Mouse (Mus musculus): ENCODE results near the gene Asb8. TPM values are rescaled to one million over a fixed set of nuclear protein-coding genes. Genes with fewer than 3 reads are reported as not detected.

Asb8 gene
- polyA plus RNA-seq, 1 experiment from 2014 or later, result 47.7 TPM

- no peaks in the 10 kb centered on the region for H3K27me3 ChIP-seq
- in situ Hi-C loops (cut with MboI; ENCODE audit: low pct_unique_long_range_greater_than_20kb), result no loop called here
Measured at GRCm38 (mm10) chr15:98131001-98131400, 34.4 kb downstream of the Asb8 start.

GRCm38 (mm10) chr15:98120831-98121230 lies 44.6 kb downstream of the Asb8 start:
- POLR2A ChIA-PET, result no interaction called here

More at GRCm38 (mm10) chr15:98131001-98131400, 34.4 kb downstream of the Asb8 start:
- CTCF ChIA-PET, result interaction anchor here (0.9 kb wide), 1 partner anchor 10 kb away, joined by 4 read pairs; no protein-coding TSS in a partner anchor
- no peak for ATAC-seq
- DNase-seq (ENCODE audit: low read depth, low spot score), result no peak
- POLR2A ChIA-PET, result no interaction called here
- TF ChIP-seq CTCF (IDR thresholded peaks at IDR 0.05), result no peak

GRCm38 (mm10) chr15:98119363-98119762 lies 46.1 kb downstream of the Asb8 start:
- ChIA-PET POLR2A (interaction anchor here (0.7 kb wide), 1 partner anchor 9 kb away, joined by 3 read pairs; no protein-coding TSS in a partner anchor), CTCF (interaction anchor here (0.9 kb wide), 1 partner anchor 13 kb away, joined by 3 read pairs; no protein-coding TSS in a partner anchor)
- DNase-seq (ENCODE audit: low read depth, low spot score), result no peak
- H3K27me3 ChIP-seq, result no peaks in the 10 kb centered on the region
- in situ Hi-C loops (cut with MboI; ENCODE audit: low pct_unique_long_range_greater_than_20kb), result no loop called here
- no peak for TF ChIP-seq CTCF (IDR thresholded peaks at IDR 0.05)
- ATAC-seq, result no peak

More at GRCm38 (mm10) chr15:98120831-98121230, 44.6 kb downstream of the Asb8 start:
- CTCF ChIA-PET, result no interaction called here
- in situ Hi-C loops (cut with MboI; ENCODE audit: low pct_unique_long_range_greater_than_20kb), result no loop called here
- ATAC-seq (no peak), DNase-seq (ENCODE audit: low read depth, low spot score) (no peak)
- H3K27me3 ChIP-seq, result no peaks in the 10 kb centered on the region
- TF ChIP-seq CTCF (IDR thresholded peaks at IDR 0.05), result no peak

- DNase-seq (ENCODE audit: low read depth, low spot score) (no peak), ATAC-seq (no peak)
- no peaks in the 10 kb centered on the region for H3K27me3 ChIP-seq
- in situ Hi-C loops (cut with MboI; ENCODE audit: low pct_unique_long_range_greater_than_20kb), result no loop called here
- TF ChIP-seq CTCF (IDR thresholded peaks at IDR 0.05), result no peak
- ChIA-PET CTCF (no interaction called here), POLR2A (no interaction called here)
Measured at GRCm38 (mm10) chr15:98116287-98116686, 49.1 kb downstream of the Asb8 start.

GRCm38 (mm10) chr15:98115779-98116163 lies 49.7 kb downstream of the Asb8 start:
- no peak for TF ChIP-seq CTCF (IDR thresholded peaks at IDR 0.05)
- DNase-seq (ENCODE audit: low read depth, low spot score) (no peak), ATAC-seq (no peak)
- H3K27me3 ChIP-seq, result no peaks in the 10 kb centered on the region
- POLR2A ChIA-PET, result no interaction called here
- in situ Hi-C loops (cut with MboI; ENCODE audit: low pct_unique_long_range_greater_than_20kb), result no loop called here
- CTCF ChIA-PET, result no interaction called here

- CTCF ChIA-PET, result interaction anchor here (0.9 to 1.4 kb wide), 3 partner anchors 20 to 38 kb away, joined by 3 read pairs; no protein-coding TSS in a partner anchor
- DNase-seq (ENCODE audit: low read depth, low spot score) (no peak), ATAC-seq (no peak)
- in situ Hi-C loops (cut with MboI; ENCODE audit: low pct_unique_long_range_greater_than_20kb), result no loop called here
- no peak for TF ChIP-seq CTCF (IDR thresholded peaks at IDR 0.05)
- POLR2A ChIA-PET, result no interaction called here
- H3K27me3 ChIP-seq, result no peaks in the 10 kb centered on the region
Measured at GRCm38 (mm10) chr15:98114852-98115778, 50.3 kb downstream of the Asb8 start.

GRCm38 (mm10) chr15:98114098-98114851 lies 51.1 kb downstream of the Asb8 start:
- CTCF ChIA-PET, result interaction anchor here (0.9 to 1.4 kb wide), 4 partner anchors 14 to 39 kb away, joined by 3 read pairs; no protein-coding TSS in a partner anchor
- DNase-seq (ENCODE audit: low read depth, low spot score) (no peak), ATAC-seq (no peak)
- in situ Hi-C loops (cut with MboI; ENCODE audit: low pct_unique_long_range_greater_than_20kb), result no loop called here
- TF ChIP-seq CTCF (IDR thresholded peaks at IDR 0.05), result no peak
- POLR2A ChIA-PET, result interaction anchor here (1.0 kb wide), 1 partner anchor 15 kb away, joined by 3 read pairs; no protein-coding TSS in a partner anchor
- H3K27me3 ChIP-seq, result no peaks in the 10 kb centered on the region

GRCm38 (mm10) chr15:98111791-98112190 lies 53.6 kb downstream of the Asb8 start:
- DNase-seq (ENCODE audit: low read depth, low spot score) (no peak), ATAC-seq (no peak)
- no peaks in the 10 kb centered on the region for H3K27me3 ChIP-seq
- ChIA-PET CTCF (no interaction called here), POLR2A (no interaction called here)
- in situ Hi-C loops (cut with MboI; ENCODE audit: low pct_unique_long_range_greater_than_20kb), result no loop called here
- no peak for TF ChIP-seq CTCF (IDR thresholded peaks at IDR 0.05)

GRCm38 (mm10) chr15:98108297-98109152 lies 56.9 kb downstream of the Asb8 start:
- no peak for TF ChIP-seq CTCF (IDR thresholded peaks at IDR 0.05)
- peaks cover 5% of the 10 kb centered on the region for H3K27me3 ChIP-seq
- POLR2A ChIA-PET, result interaction anchor here (1.0 to 1.7 kb wide), 4 partner anchors 16 to 31 kb away, joined by 3 to 7 read pairs (median 5); partner anchors contain the start of genes Pfkm and Senp1
- CTCF ChIA-PET, result interaction anchor here (2.5 kb wide), 1 partner anchor 11 kb away, joined by 5 read pairs; no protein-coding TSS in a partner anchor
- in situ Hi-C loops (cut with MboI; ENCODE audit: low pct_unique_long_range_greater_than_20kb), result no loop called here
- DNase-seq (ENCODE audit: low read depth, low spot score) (no peak), ATAC-seq (peak; percentile 91)

All from Patski (cell line).